Mouse (Mus musculus) embryonic fibroblast, embryonic 13.5 days (primary cell): ENCODE data around the gene Pnpo.

Experiments used
- CTCF ChIP-seq: IDR thresholded peaks from 2 replicates; pipeline ENCODE4 v1.5.1; 2011; ENCODE audit warnings: mild to moderate bottlenecking, control low read depth, low read length, moderate library complexity, borderline replicate concordance; ENCODE audit not compliant: insufficient read depth
- POLR2A ChIP-seq: IDR thresholded peaks from 2 replicates; pipeline ENCODE4 v1.6.1; 2011; ENCODE audit warnings: low read depth, mild to moderate bottlenecking, control low read depth, low read length, moderate library complexity

DNA sequence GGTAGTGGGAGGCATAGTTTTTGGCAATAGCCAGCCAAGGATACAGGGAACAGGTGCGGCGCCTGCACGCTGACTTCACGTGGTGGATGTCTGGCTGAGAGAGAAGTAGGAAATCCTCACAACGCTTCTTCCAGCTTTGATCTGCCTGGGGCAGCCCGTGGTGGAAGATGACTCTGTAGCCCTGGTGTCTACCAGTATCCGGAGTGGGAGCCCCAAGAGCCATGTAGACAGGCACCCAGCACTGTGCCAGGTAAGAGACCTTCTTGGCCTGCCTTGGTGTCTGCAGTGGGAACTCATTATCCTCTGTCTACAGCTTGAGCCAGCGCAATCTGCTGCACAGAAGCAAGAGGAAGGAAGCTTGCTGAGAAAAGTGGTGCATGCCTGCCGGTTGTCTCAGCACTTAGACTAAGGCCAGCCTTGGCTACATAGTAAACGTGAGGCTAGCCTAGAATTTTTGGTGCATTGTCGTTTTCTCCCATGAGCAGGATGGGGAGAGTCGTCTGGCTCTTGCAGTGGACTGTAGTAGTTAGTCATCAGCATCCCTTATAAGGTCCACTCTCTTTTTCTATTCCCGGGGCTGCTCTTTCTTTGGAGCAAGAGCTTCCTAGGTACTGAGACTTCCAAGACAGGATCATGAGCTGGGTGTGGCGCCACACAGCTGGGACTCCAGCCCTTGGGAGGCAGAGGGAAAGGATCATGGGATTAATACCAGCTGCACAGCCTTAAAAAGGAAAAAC is 1.2 kb upstream of the Pnpo start:
- no peak for TF ChIP-seq POLR2A
- TF ChIP-seq CTCF, result no peak
